Mouse (Mus musculus) erythroid progenitor cell, adult 5-6 weeks (primary cell): ENCODE measurements around the gene Gm37240. TPM values are rescaled to one million over a fixed set of nuclear protein-coding genes. Genes with fewer than 3 reads are reported as not detected.
"Not testable (repeated sequence)": the region's sequence is repeated elsewhere in the genome, so short reads cannot be mapped to it uniquely, and the experiment has no call there.

Experiments used
- ATAC-seq: replicated peaks from 2 replicates; pipeline ENCODE4 v1.8.0; 2016; ENCODE audit warnings: moderate number of reproducible peaks, mild to moderate bottlenecking, moderate TSS enrichment, inconsistent platforms; ENCODE audit not compliant: poor library complexity, low FRiP score, severe bottlenecking
- total RNA-seq, 2 experiments: library from RNA; stranded (forward) in 1 of 2; stranded (reverse) in 1 of 2; fragments of 150-400 nt in 1 of 2; fragments of 186-747, 209-891 nt in 1 of 2; gene quantifications; 2 replicates each; pipeline versions ENCODE4 v1.2.3 to v1.2.4; 2015 to 2017; ENCODE audit warnings: low replicate concordance in 2 of 2

Gene Gm37240
- total RNA-seq, 2 experiments from 2014 or later = not detected

- no peak for ATAC-seq
Observed at GRCm38 (mm10) chr3:85601841-85602305, 285.4 kb downstream of the Gm37240 start.

GRCm38 (mm10) chr3:85599526-85599925 is 287.8 kb downstream of the Gm37240 start:
- ATAC-seq = no peak

GRCm38 (mm10) chr3:85594452-85594851 is 292.9 kb downstream of the Gm37240 start:
- ATAC-seq = no peak

GRCm38 (mm10) chr3:85592640-85593252 is 294.6 kb downstream of the Gm37240 start:
- ATAC-seq = no peak

GRCm38 (mm10) chr3:85592067-85592466 is 295.3 kb downstream of the Gm37240 start:
- no peak for ATAC-seq

GRCm38 (mm10) chr3:85590090-85590754 is 297.1 kb downstream of the Gm37240 start:
- ATAC-seq = no peak

GRCm38 (mm10) chr3:85588701-85589100 is 298.6 kb downstream of the Gm37240 start:
- ATAC-seq = no peak

- no peak for ATAC-seq
Observed at GRCm38 (mm10) chr3:85584966-85585365, 302.4 kb downstream of the Gm37240 start.

GRCm38 (mm10) chr3:85583194-85583593 is 304.1 kb downstream of the Gm37240 start:
- ATAC-seq = no peak

GRCm38 (mm10) chr3:85582726-85583125 is 304.6 kb downstream of the Gm37240 start:
- ATAC-seq = no peak

- ATAC-seq = peak; percentile 99
Observed at GRCm38 (mm10) chr3:85573864-85574830, 313.2 kb downstream of the Gm37240 start, which contains the start of gene Gatb. Gatb (plus strand) TSS chr3:85574119.

- peak; percentile 23; the same call in 1 of the 2 replicates for ATAC-seq
Observed at GRCm38 (mm10) chr3:85573216-85573863, 314.0 kb downstream of the Gm37240 start.

- ATAC-seq = not testable (repeated sequence)
Observed at GRCm38 (mm10) chr3:85572502-85572901, 314.8 kb downstream of the Gm37240 start.

- ATAC-seq = no peak
Observed at GRCm38 (mm10) chr3:85571276-85571675, 316.0 kb downstream of the Gm37240 start.

- ATAC-seq = no peak
Observed at GRCm38 (mm10) chr3:85564603-85565002, 322.7 kb downstream of the Gm37240 start.

GRCm38 (mm10) chr3:85553731-85554277 is 333.5 kb downstream of the Gm37240 start:
- ATAC-seq = no peak

GRCm38 (mm10) chr3:85551352-85551751 is 336.0 kb downstream of the Gm37240 start:
- ATAC-seq = no peak

- no peak for ATAC-seq
Observed at GRCm38 (mm10) chr3:85550312-85550711, 337.0 kb downstream of the Gm37240 start.

GRCm38 (mm10) chr3:85543652-85544051 is 343.7 kb downstream of the Gm37240 start:
- no peak for ATAC-seq
